Mouse (Mus musculus): ENCODE measurements at regions not wholly inside any gene's neighbourhood (a gene's known extent, or its start where the extent isn't known, plus 50 kb on each side); places are given as distances from the start of the nearest gene placed in this dataset.
A peak's percentile ranks its signal among the peaks of the same experiment; 100 is the strongest.

DNA sequence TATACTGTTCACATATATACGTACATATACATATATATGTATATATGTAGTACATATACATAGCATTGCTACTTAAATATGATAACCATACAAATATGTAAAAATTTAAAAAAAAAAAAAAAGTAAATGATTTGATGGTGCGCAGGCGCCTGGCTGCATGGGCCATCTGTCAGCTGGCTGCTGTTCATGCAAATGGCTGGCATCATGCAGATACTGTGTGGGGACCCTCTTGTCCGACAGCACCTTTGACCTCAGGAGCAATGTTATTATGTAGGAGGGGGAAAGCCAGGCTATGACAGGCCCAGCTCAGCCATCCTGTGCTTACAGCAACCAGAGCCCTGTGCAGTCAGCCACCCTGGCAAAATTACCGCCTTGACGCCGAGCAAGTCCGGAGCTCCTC lies 65.1 kb upstream of the Tnrc6c start:
- DNase-seq (ENCODE audit: extremely low spot score) = no peak

DNA sequence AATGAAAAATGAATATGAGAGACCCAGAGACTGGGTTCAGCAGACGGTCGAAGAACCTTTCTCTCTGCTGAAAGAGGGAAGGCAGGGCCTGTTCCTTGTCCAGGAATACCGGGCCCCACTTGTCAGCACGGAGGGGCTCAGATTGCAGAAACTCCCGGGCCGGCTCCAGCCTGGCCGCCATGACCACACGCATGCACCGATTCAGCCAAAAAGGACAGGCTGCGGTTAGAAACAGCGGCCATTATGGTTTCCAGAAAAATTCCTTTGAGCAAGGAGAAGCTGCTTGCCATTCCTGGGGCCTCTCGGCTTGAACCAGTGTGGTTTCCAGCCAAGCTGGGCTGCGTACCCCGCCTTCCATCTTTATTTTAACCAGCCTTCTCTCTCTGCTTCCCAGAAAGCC lies 64.7 kb upstream of the Tnrc6c start:
- DNase-seq (ENCODE audit: extremely low spot score) = no peak

- DNase-seq (ENCODE audit: extremely low spot score) = no peak
Measured at GRCm38 (mm10) chr11:117592570-117592969, 61.5 kb upstream of the Tnrc6c start.

DNA sequence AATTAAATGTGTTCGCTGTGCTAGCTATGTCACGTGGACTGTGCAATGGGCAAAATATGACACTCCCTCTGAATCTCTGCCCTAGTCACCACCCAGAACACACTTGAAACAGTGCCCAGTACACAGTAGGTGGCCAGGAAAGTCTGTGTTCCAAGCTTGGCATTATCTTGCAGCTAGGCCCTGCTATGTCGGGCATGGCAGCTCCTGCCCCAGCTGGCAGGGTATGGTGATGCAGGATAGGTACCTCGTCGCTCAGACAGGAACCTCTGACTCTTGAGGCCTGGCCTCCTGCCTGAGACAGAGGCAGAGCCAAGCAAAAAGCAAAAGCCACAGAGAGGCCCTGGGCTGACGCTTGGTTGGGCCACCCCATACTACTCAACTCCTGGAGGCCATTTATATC lies 57.9 kb upstream of the Tnrc6c start:
- no peak for DNase-seq (ENCODE audit: extremely low spot score)

GRCm38 (mm10) chr11:117597754-117598153 lies 56.3 kb upstream of the Tnrc6c start:
- DNase-seq (ENCODE audit: extremely low spot score) = no peak

GRCm38 (mm10) chr11:117598170-117598583 lies 55.9 kb upstream of the Tnrc6c start:
- peak; percentile 42 for DNase-seq (ENCODE audit: extremely low spot score)

GRCm38 (mm10) chr11:117598610-117599009 lies 55.5 kb upstream of the Tnrc6c start:
- peak; percentile 39 for DNase-seq (ENCODE audit: extremely low spot score)

GRCm38 (mm10) chr11:117599049-117599787 lies 54.9 kb upstream of the Tnrc6c start:
- peak; percentile 29 for DNase-seq (ENCODE audit: extremely low spot score)

DNA sequence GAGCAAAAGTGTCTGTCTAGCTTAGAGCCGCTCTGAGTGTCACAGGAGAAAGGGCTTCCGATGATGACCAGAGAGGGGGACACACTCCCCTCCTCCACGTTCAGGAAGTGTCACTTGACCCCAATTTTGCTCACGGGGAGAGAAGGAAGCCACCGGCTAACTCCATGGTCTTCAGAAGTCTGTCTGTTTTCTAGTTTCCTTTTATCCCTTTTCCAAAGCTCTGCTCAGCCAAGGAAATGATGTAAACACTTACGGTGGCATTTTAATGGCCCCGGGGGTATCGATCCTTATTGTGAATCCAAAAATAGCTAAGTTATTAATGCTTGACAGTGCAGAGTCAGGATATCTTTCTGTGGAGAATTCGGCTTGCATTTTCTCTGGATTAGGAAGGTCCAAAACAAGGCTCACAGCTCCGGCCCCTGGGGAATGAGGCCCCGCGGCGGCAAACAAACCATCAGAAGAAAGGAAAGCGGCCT lies 54.3 kb upstream of the Tnrc6c start:
- no peak for DNase-seq (ENCODE audit: extremely low spot score)

DNA sequence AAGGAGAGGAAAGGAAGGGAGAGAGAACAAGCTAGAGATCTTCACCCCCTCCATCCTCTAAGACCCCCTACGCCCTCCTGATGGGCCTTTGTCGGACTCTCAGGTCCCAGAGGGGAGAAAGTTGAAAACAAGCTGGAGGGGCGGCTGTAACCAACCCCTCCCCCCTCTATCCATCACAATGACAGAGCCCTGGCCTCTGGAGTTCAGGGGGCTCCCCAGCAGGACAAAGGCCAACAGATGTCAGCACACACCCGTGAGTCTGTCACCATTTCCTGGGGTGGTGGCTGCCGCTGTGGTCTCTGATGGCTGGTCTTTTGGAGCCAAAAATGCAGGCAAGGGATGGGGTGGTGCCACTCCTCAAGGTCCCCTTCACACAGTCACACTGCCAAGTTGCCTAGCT lies 52.9 kb upstream of the Tnrc6c start:
- DNase-seq (ENCODE audit: extremely low spot score) = peak; percentile 70

DNA sequence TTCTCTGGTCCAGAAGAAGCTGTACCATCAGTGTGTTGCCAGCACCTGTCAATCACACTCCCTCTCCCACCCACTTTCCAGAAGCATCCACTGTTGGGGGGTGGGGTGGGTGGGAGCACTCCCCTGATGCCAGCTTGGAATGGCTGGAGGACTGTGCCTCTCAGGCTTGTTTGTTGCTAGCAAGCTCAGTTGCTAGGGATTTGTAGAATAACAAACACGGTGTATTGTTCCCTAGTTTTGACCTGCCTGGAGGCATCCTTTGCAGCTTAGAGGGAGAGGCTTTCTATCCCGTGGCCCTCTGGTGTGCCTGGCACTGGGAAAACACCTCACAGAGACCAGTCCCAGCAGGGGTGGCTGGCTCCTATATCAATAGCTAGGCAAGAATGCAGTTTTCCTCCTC lies 50.1 kb upstream of the Tnrc6c start:
- DNase-seq (ENCODE audit: extremely low spot score) = no peak
